ENCODE assay signal across 8 mouse cellular contexts in the genomic region with DNA sequence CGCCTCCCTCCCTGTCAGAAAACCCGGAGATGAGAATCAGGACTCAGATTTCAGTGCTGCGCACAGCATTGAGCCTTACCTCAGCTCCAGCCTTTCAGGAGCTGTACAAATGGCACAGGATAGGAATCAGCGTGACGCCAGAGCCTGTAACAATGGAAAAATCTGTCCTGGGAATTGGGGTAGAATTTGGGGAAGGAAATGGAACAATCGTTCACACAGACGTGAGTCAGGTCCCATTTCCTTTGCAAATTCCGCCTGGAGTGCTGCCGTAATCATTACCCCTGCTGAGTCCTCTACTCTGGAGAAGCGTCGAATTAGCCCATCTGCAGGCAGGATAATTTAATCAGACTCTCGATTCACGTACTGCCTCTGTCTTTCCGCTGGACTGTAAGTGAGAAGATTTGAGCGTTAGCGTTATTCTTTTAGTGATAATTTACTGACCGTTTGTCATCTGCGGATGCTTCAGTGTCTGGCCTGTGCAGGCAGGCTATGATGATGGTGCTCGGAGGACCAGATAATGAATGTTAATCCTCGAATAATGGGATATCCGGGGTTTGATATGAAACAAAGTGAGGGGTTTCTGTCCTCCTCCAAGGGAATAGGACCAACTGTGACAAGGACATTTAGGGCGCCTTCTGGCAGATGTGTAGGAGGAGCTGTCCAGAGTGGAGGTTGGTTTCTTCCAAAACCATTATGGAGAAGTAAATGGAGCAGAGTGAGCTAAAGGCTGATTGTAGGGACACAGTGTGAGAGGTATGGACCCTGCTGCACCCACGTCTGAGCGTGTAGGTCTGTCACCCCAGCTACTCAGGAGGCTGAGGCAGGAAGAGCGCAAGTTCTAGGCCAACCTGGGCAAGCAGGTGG. TPM values are rescaled to one million over a fixed set of nuclear protein-coding genes. Genes with fewer than 3 reads are reported as not detected.
DNase-seq lines count a peak whose midpoint lies in the region; ATAC-seq and TF ChIP-seq lines count a peak whose summit lies in the region.

No protein-coding gene starts in this region.

- TF ChIP-seq EP300 in liver, postnatal 0 days (IDR thresholded peaks at IDR 0.05; ENCODE audit: low read depth) = peak; percentile 52

- TF ChIP-seq CTCF in gastrocnemius, adult 2 months (IDR thresholded peaks at IDR 0.05) = no peak
- no peak for TF ChIP-seq CTCF in liver, postnatal 0 days (IDR thresholded peaks at IDR 0.05; ENCODE audit: low read depth)

- no peak for DNase-seq in gastrocnemius, adult 2 months
- no peak for DNase-seq in gastrocnemius, postnatal 10 days
- DNase-seq in hindbrain, embryonic 14.5 days (ENCODE audit: low spot score) = peak; percentile 59
- no peak for DNase-seq in liver, postnatal 0 days
- peak; percentile 11 for DNase-seq in skeletal muscle tissue, adult 2 months (ENCODE audit: low read depth, low spot score)
- no peak for DNase-seq in ovary, adult 18-20 months (ENCODE audit: low spot score)

- H3K4me3 ChIP-seq in gastrocnemius, adult 2 months = peak overlapping the region; percentile 17; the same call in 1 of the 2 replicates
- 0 out of 2 replicates have a peak overlapping the region, but pooled peaks have one; percentile 1 for H3K4me3 ChIP-seq in forebrain, embryonic 12.5 days (replicated peaks)
- no peak overlapping the region for H3K4me3 ChIP-seq in hindbrain, embryonic 14.5 days (replicated peaks; ENCODE audit: low read length)
- no peak overlapping the region for H3K4me3 ChIP-seq in liver, postnatal 0 days (ENCODE audit: low read depth, low read length)

- intact Hi-C loops in gastrocnemius, adult 2 months (cut with DNase I) = no loop called here

- peak overlapping the region; percentile 37 for H3K4me2 ChIP-seq in forebrain, embryonic 12.5 days
- H3K4me2 ChIP-seq in hindbrain, embryonic 14.5 days (replicated peaks) = peak overlapping the region; percentile 33
- H3K4me2 ChIP-seq in liver, postnatal 0 days (ENCODE audit: low read depth, low read length) = no peak overlapping the region

- 19% methylated on average over 25 of the region's 25 CpGs for WGBS in forebrain, embryonic 12.5 days
- 24% methylated on average over 25 of the region's 25 CpGs for WGBS in hindbrain, embryonic 14.5 days
- 72% methylated on average over 25 of the region's 25 CpGs for WGBS in liver, postnatal 0 days (ENCODE audit: insufficient replicate concordance)

- peak overlapping the region; percentile 80 for H3K27ac ChIP-seq in gastrocnemius, adult 2 months
- H3K27ac ChIP-seq in forebrain, embryonic 12.5 days = peak overlapping the region; percentile 76
- H3K27ac ChIP-seq in hindbrain, embryonic 14.5 days = peak overlapping the region; percentile 82
- no peak overlapping the region for H3K27ac ChIP-seq in liver, postnatal 0 days (ENCODE audit: low read depth)

- ATAC-seq in forebrain, embryonic 12.5 days (ENCODE audit: low FRiP score) = peak; percentile 65
- peak; percentile 84 for ATAC-seq in hindbrain, embryonic 14.5 days (ENCODE audit: low FRiP score)
- peak; percentile 57 for ATAC-seq in liver, postnatal 0 days
- no peak for ATAC-seq in monocyte, adult 5-6 weeks (replicated peaks; ENCODE audit: insufficient number of reproducible peaks, low FRiP score, low TSS enrichment, poor library complexity, severe bottlenecking)

- H3K4me1 ChIP-seq in forebrain, embryonic 12.5 days = peaks cover 27% of the 10 kb centered on the region
- peaks cover 31% of the 10 kb centered on the region for H3K4me1 ChIP-seq in hindbrain, embryonic 14.5 days (replicated peaks; ENCODE audit: control insufficient read depth, insufficient read depth, low read length)
- H3K4me1 ChIP-seq in liver, postnatal 0 days (ENCODE audit: insufficient read depth) = peaks cover 2% of the 10 kb centered on the region; the same call in 1 of the 2 replicates

- no peaks in the 10 kb centered on the region; the same call in none of the 2 replicates for H3K36me3 ChIP-seq in forebrain, embryonic 12.5 days (replicated peaks)
- peaks cover 56% of the 10 kb centered on the region for H3K36me3 ChIP-seq in hindbrain, embryonic 14.5 days (replicated peaks; ENCODE audit: control insufficient read depth, insufficient read depth)
- H3K36me3 ChIP-seq in liver, postnatal 0 days (replicated peaks; ENCODE audit: insufficient read depth, low read length) = no peaks in the 10 kb centered on the region

- peaks cover 9% of the 10 kb centered on the region for H3K27me3 ChIP-seq in forebrain, embryonic 12.5 days
- H3K27me3 ChIP-seq in hindbrain, embryonic 14.5 days (ENCODE audit: control insufficient read depth, insufficient read depth, low read length) = no peaks in the 10 kb centered on the region
- no peaks in the 10 kb centered on the region for H3K27me3 ChIP-seq in liver, postnatal 0 days (ENCODE audit: insufficient read depth, low read length)

- no peaks in the 10 kb centered on the region for H3K9me3 ChIP-seq in forebrain, embryonic 12.5 days
- H3K9me3 ChIP-seq in hindbrain, embryonic 14.5 days (ENCODE audit: control insufficient read depth, low read length) = no peaks in the 10 kb centered on the region
- H3K9me3 ChIP-seq in liver, postnatal 0 days (ENCODE audit: low read length) = no peaks in the 10 kb centered on the region

- no peak overlapping the region for H3K9ac ChIP-seq in forebrain, embryonic 12.5 days
- H3K9ac ChIP-seq in hindbrain, embryonic 14.5 days = no peak overlapping the region
- no peak overlapping the region for H3K9ac ChIP-seq in liver, postnatal 0 days (replicated peaks)

RNA-seq across cellular contexts. Expression of gene Cdca7l, which starts 52.3 kb away (rescaled TPM):
- total RNA-seq in gastrocnemius, adult 2 months (2021) = not detected
- 1 to 10 TPM; 3.0 to 3.4 TPM for total RNA-seq in gastrocnemius, postnatal 10 days (2021)
- 37.6 and 41.6 TPM in 2 replicates for polyA plus RNA-seq in forebrain, embryonic 12.5 days (2016; fragmentation: Nextera tagmentation; extraction: Ambion mirVana)
- 4.9 and 5.8 TPM in 2 replicates for polyA plus RNA-seq in hindbrain, embryonic 14.5 days (2014; fragmentation: Nextera tagmentation; extraction: Ambion mirVana)
- polyA plus RNA-seq in liver, postnatal 0 days (2015; fragmentation: Nextera tagmentation; extraction: Ambion mirVana) = 7.5 and 7.8 TPM in 2 replicates
- total RNA-seq in monocyte, adult 5-6 weeks (2017) = 24.7 to 80.2 TPM (median 33.5 TPM) in 3 replicates

Comparison
In these comparisons a context has a peak if more than half of its experiments do, and no peak if none do; other contexts are left out.
1. DNase-seq: peak in hindbrain, embryonic 14.5 days (single experiment) and skeletal muscle tissue, adult 2 months (single experiment); none in gastrocnemius, adult 2 months (single experiment), gastrocnemius, postnatal 10 days (single experiment), liver, postnatal 0 days (single experiment) and ovary, adult 18-20 months (single experiment).
2. H3K4me3 ChIP-seq: peak in gastrocnemius, adult 2 months (single experiment) and forebrain, embryonic 12.5 days (single experiment); none in hindbrain, embryonic 14.5 days (single experiment) and liver, postnatal 0 days (single experiment).